Comparison of ENCODE assay signal across 8 mouse cellular contexts in genomic region chr8:123212321-123213117, GRCm38 (mm10). TPM values are rescaled to one million over a fixed set of nuclear protein-coding genes. Genes with fewer than 3 reads are reported as not detected.
DNase-seq lines count a peak whose midpoint lies in the region; ATAC-seq and TF ChIP-seq lines count a peak whose summit lies in the region.

Gene Chmp1a (minus strand): TSS chr8:123212763.
Gene Spata33 (plus strand): TSS chr8:123212832.

- ATAC-seq in granulocyte monocyte progenitor cell, adult 5-6 weeks (replicated peaks; ENCODE audit: poor library complexity, severe bottlenecking): peak; percentile 92
- ATAC-seq in intestine, postnatal 0 days: peak; percentile 87
- peak; percentile 91 for ATAC-seq in limb, embryonic 12.5 days (ENCODE audit: insufficient number of reproducible peaks, insufficient read depth, low FRiP score, low TSS enrichment, low read depth)
- ATAC-seq in midbrain, embryonic 14.5 days (ENCODE audit: low FRiP score, low TSS enrichment): peak; percentile 93

- H3K4me3 ChIP-seq in embryonic facial prominence, embryonic 10.5 days: peak within 1 kb of the TSS; percentile 99
- peak within 1 kb of the TSS; percentile 84 for H3K4me3 ChIP-seq in intestine, postnatal 0 days (ENCODE audit: low read depth, low read length)
- peak within 1 kb of the TSS; percentile 98 for H3K4me3 ChIP-seq in limb, embryonic 12.5 days (replicated peaks)
- H3K4me3 ChIP-seq in midbrain, embryonic 14.5 days (replicated peaks; ENCODE audit: low read depth, low read length): peak within 1 kb of the TSS; percentile 94

- peak within 1 kb of the TSS; percentile 85 for H3K4me2 ChIP-seq in intestine, postnatal 0 days (replicated peaks; ENCODE audit: low read depth)
- H3K4me2 ChIP-seq in limb, embryonic 12.5 days: peak within 1 kb of the TSS; percentile 90
- peak within 1 kb of the TSS; percentile 93 for H3K4me2 ChIP-seq in midbrain, embryonic 14.5 days (ENCODE audit: low read length)

- peaks cover 30% of the 10 kb centered on the region for H3K4me1 ChIP-seq in embryonic facial prominence, embryonic 10.5 days
- no peaks in the 10 kb centered on the region; the same call in 1 of the 2 replicates for H3K4me1 ChIP-seq in intestine, postnatal 0 days (replicated peaks; ENCODE audit: control insufficient read depth, insufficient read depth, low read length)
- peaks cover 17% of the 10 kb centered on the region for H3K4me1 ChIP-seq in limb, embryonic 12.5 days (replicated peaks)
- peaks cover 16% of the 10 kb centered on the region for H3K4me1 ChIP-seq in midbrain, embryonic 14.5 days (ENCODE audit: control insufficient read depth, insufficient read depth, low read length)

- peaks cover 30% of the 10 kb centered on the region for H3K36me3 ChIP-seq in embryonic facial prominence, embryonic 10.5 days (replicated peaks)
- peaks cover 28% of the 10 kb centered on the region for H3K36me3 ChIP-seq in intestine, postnatal 0 days (ENCODE audit: control insufficient read depth, insufficient read depth)
- peaks cover 32% of the 10 kb centered on the region for H3K36me3 ChIP-seq in limb, embryonic 12.5 days
- H3K36me3 ChIP-seq in midbrain, embryonic 14.5 days (ENCODE audit: control insufficient read depth, insufficient read depth, low read length): peaks cover 27% of the 10 kb centered on the region

- DNase-seq in 3134 (ENCODE audit: extremely low read depth, insufficient read length, low spot score): peak; percentile 96
- peak; percentile 96 for DNase-seq in adrenal gland, postnatal 14 days
- peak; percentile 99 for DNase-seq in embryonic facial prominence, embryonic 10.5 days (ENCODE audit: low spot score)
- peak; percentile 97 for DNase-seq in midbrain, embryonic 14.5 days
- peak; percentile 81 for DNase-seq in spleen, adult 12 weeks (ENCODE audit: low spot score)

- no peaks in the 10 kb centered on the region; the same call in 1 of the 2 replicates for H3K27me3 ChIP-seq in embryonic facial prominence, embryonic 10.5 days (replicated peaks; ENCODE audit: low read depth, poor library complexity, severe bottlenecking)
- no peaks in the 10 kb centered on the region for H3K27me3 ChIP-seq in intestine, postnatal 0 days (replicated peaks; ENCODE audit: control insufficient read depth, insufficient read depth, low read length)
- no peaks in the 10 kb centered on the region for H3K27me3 ChIP-seq in limb, embryonic 12.5 days
- H3K27me3 ChIP-seq in midbrain, embryonic 14.5 days (ENCODE audit: control insufficient read depth, insufficient read depth, low read length): no peaks in the 10 kb centered on the region

- H3K9ac ChIP-seq in intestine, postnatal 0 days (ENCODE audit: low read depth, low read length): peak within 1 kb of the TSS; percentile 84
- H3K9ac ChIP-seq in limb, embryonic 12.5 days (replicated peaks): peak within 1 kb of the TSS; percentile 92
- peak within 1 kb of the TSS; percentile 95 for H3K9ac ChIP-seq in midbrain, embryonic 14.5 days (replicated peaks; ENCODE audit: low read length)

- H3K27ac ChIP-seq in embryonic facial prominence, embryonic 10.5 days (replicated peaks): peak within 1 kb of the TSS; percentile 90
- peak within 1 kb of the TSS; percentile 78 for H3K27ac ChIP-seq in intestine, postnatal 0 days (ENCODE audit: low read depth, low read length)
- peak within 1 kb of the TSS; percentile 53 for H3K27ac ChIP-seq in limb, embryonic 12.5 days
- peak within 1 kb of the TSS; percentile 66 for H3K27ac ChIP-seq in midbrain, embryonic 14.5 days (replicated peaks; ENCODE audit: low read depth, low read length)

- WGBS in embryonic facial prominence, embryonic 10.5 days: under 1% methylated on average over 76 of the region's 76 CpGs
- WGBS in intestine, postnatal 0 days: under 1% methylated on average over 76 of the region's 76 CpGs
- WGBS in limb, embryonic 12.5 days: under 1% methylated on average over 76 of the region's 76 CpGs
- WGBS in midbrain, embryonic 14.5 days: under 1% methylated on average over 75 of the region's 76 CpGs

- peak; percentile 72 for TF ChIP-seq CTCF in intestine, postnatal 0 days (IDR thresholded peaks at IDR 0.05; ENCODE audit: low read depth)

- H3K9me3 ChIP-seq in embryonic facial prominence, embryonic 10.5 days: no peaks in the 10 kb centered on the region
- H3K9me3 ChIP-seq in intestine, postnatal 0 days (ENCODE audit: control insufficient read depth): no peaks in the 10 kb centered on the region
- no peaks in the 10 kb centered on the region for H3K9me3 ChIP-seq in limb, embryonic 12.5 days
- H3K9me3 ChIP-seq in midbrain, embryonic 14.5 days (ENCODE audit: control insufficient read depth, low read length): no peaks in the 10 kb centered on the region

RNA-seq across cellular contexts. Expression of gene Chmp1a, which starts in this region (rescaled TPM):
- 75.4 and 100 TPM in 2 replicates for total RNA-seq in adrenal gland, postnatal 14 days (2021)
- 131 and 136 TPM in 2 replicates for polyA plus RNA-seq in embryonic facial prominence, embryonic 10.5 days (2016; fragmentation: Nextera tagmentation; extraction: Ambion mirVana)
- 22.6 and 37.6 TPM in 2 replicates for total RNA-seq in granulocyte monocyte progenitor cell, adult 5-6 weeks (2014; fragmentation: Nextera tagmentation)
- total RNA-seq in granulocyte monocyte progenitor cell, adult 5-6 weeks (2017): 28.3 and 35.4 TPM in 2 replicates
- 203 TPM in 2 replicates for polyA plus RNA-seq in intestine, postnatal 0 days (2015; fragmentation: Nextera tagmentation; extraction: Ambion mirVana)
- polyA plus RNA-seq in limb, embryonic 12.5 days (2016; fragmentation: Nextera tagmentation; extraction: Ambion mirVana): 135 and 140 TPM in 2 replicates
- polyA plus RNA-seq in midbrain, embryonic 14.5 days (2014; fragmentation: Nextera tagmentation; extraction: Ambion mirVana): 175 and 196 TPM in 2 replicates

RNA-seq across cellular contexts. Expression of gene Spata33, which starts in this region (rescaled TPM):
- 2.6 and 4.9 TPM in 2 replicates for total RNA-seq in adrenal gland, postnatal 14 days (2021)
- polyA plus RNA-seq in embryonic facial prominence, embryonic 10.5 days (2016; fragmentation: Nextera tagmentation; extraction: Ambion mirVana): 5.4 and 5.9 TPM in 2 replicates
- total RNA-seq in granulocyte monocyte progenitor cell, adult 5-6 weeks (2014; fragmentation: Nextera tagmentation): 0.51 and 0.80 TPM in 2 replicates
- total RNA-seq in granulocyte monocyte progenitor cell, adult 5-6 weeks (2017): 0.36 and 0.39 TPM in 2 replicates
- polyA plus RNA-seq in intestine, postnatal 0 days (2015; fragmentation: Nextera tagmentation; extraction: Ambion mirVana): 0.55 and 1.2 TPM in 2 replicates
- 5.0 and 6.5 TPM in 2 replicates for polyA plus RNA-seq in limb, embryonic 12.5 days (2016; fragmentation: Nextera tagmentation; extraction: Ambion mirVana)
- 5.3 and 6.9 TPM in 2 replicates for polyA plus RNA-seq in midbrain, embryonic 14.5 days (2014; fragmentation: Nextera tagmentation; extraction: Ambion mirVana)

Comparison
In these comparisons a context has a peak if more than half of its experiments do, and no peak if none do; other contexts are left out.
1. Peak in every context shown above with its lines: DNase-seq, ATAC-seq, H3K4me3 ChIP-seq and H3K27ac ChIP-seq.